Mouse (Mus musculus) brown adipose tissue, adult 24 weeks (tissue): ENCODE results near the gene Usp40. TPM values are rescaled to one million over a fixed set of nuclear protein-coding genes. Genes with fewer than 3 reads are reported as not detected.
A peak's percentile ranks its signal among the peaks of the same experiment; 100 is the strongest.

ENCODE experiments used
- H3K27ac ChIP-seq: fragments of 200-500 bp; replicated peaks from 2 replicates; pipeline ENCODE4 v1.5.1; 2012; ENCODE audit warnings: low read depth, mild to moderate bottlenecking, low read length
- H3K4me1 ChIP-seq: fragments of 200-500 bp; 2 replicates; pipeline ENCODE4 v1.6.1; 2012; ENCODE audit warnings: low read length, mixed read lengths; ENCODE audit not compliant: control insufficient read depth, insufficient read depth, insufficient read length
- H3K4me3 ChIP-seq: fragments of 200-500 bp; 2 replicates; pipeline ENCODE4 v1.5.1; 2012; ENCODE audit warnings: low read depth, mild to moderate bottlenecking, low read length, moderate library complexity; ENCODE audit not compliant: insufficient read depth
- polyA plus RNA-seq: library from polyadenylated mRNA; stranded (reverse); fragments of >200 nt; gene quantifications from 2 replicates; pipeline ENCODE4 v1.2.4, GENCODE M21; 2012; ENCODE audit not compliant: missing spikeins, insufficient read depth, insufficient read length

Usp40 gene
- polyA plus RNA-seq, 1 experiment: 16.1 TPM

DNA sequence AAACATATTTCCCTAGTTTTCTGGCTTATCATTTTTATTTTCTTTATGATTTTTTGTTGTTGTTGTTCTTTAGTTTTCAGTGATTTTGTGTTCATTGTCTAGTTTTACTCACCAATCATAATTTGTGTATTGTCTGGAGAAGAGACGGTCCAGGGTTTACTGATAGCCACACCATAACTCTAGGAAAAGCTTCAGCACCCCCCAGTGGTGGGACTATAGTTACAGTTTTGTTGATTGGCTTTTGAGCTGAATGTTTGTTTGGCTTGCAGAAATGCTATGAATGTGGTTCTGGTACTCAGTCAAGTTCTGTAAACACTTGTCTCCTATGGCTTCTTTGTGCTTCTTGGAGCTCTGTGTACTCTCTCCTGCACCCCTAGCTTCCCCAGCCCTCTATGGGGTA is 85.7 kb downstream of the Usp40 start:
- H3K4me1 ChIP-seq: no peaks in the 10 kb centered on the region
- no peak overlapping the region for H3K27ac ChIP-seq
- H3K4me3 ChIP-seq: no peak overlapping the region

DNA sequence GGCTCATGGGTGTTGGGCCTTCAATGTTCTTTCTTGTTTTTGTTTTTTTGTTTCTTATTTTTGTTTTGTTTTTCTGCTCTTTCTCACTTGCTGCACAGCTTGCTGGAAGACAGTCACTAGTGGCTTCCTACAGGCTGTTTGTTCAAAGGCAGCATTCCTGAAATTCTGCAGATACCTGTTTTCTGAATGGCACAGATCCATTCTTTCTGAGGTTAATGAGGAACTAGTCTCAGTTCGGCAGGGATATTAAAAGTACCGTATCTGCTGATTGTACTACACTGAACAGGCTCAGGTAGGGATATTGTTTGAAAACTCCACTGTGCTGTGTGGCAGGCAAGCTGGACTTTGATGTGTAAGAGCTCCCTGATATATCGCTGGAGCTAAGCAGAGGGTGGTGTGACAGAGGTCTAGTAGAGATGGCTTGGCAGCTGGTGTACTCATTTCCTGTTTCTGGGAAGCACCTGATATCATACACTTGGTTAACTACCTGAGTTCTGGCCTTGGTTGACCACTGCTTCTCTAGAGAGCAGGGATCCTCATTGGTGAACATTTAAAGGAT is 88.2 kb downstream of the Usp40 start:
- Histone ChIP-seq H3K27ac (no peak overlapping the region), H3K4me3 (no peak overlapping the region), H3K4me1 (no peaks in the 10 kb centered on the region)

DNA sequence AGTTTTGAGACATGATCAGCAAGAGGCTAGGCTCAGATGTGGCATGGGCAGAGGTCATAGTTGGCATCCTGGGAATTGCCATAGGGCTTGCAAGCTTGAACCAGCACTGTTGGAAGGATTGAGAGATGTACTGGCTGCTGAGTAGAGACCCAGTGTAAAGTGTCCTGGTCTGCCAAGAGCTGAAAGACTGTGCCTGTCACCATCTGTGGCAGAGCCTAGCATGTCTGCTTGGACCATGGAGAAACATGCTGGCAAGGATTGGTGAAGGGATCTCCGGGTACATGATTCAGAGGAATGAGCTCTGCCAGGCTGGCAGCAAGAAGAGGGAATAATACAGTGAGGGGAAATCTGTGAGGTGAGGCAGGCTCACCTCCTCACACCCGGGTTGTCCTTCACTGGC is 90.3 kb downstream of the Usp40 start:
- no peak overlapping the region for H3K27ac ChIP-seq

DNA sequence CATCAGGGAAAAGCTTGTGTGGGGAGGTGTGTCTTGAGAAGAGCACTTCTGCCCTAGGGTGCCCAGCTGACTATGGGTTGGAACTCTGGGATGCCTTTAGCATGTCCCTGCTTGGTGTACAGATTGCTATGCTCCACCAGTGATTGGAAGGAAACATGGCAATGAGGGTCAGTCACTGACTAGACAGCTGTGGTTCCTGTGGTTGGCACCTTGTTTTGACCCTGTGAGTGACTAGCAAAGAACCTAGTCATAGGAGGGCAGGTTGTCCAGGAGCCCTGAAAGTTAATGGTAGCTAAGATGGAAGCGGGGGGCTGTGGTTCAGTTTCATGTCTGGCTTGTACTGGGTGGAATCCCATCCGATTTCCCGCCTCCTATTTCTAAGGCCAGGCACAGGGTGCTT is 91.0 kb downstream of the Usp40 start:
- no peak overlapping the region for H3K4me3 ChIP-seq
- H3K4me1 ChIP-seq: no peaks in the 10 kb centered on the region
- H3K27ac ChIP-seq: no peak overlapping the region

More for the DNA sequence above, 90.3 kb downstream of the Usp40 start:
- Histone ChIP-seq H3K4me1 (no peaks in the 10 kb centered on the region), H3K4me3 (no peak overlapping the region)

DNA sequence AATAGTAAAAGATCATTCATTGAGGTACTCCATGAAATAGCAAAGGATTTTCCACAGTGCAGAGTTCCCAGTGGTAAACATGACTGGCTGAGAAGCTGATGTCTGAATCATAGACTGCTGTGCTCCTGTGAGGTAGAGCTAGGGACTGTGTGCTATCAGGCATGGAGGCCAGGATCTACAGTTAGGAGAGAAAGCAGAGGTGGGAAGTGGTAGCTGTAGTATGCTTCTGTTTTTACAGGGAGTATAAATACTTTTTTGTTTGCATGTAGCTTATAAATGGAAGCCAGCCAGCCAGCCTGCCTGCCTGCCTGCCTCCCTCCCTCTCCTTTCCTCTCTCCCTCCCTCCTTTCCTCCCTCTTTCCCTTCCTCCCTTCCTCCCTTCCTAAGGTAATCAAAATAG is 95.0 kb downstream of the Usp40 start:
- Histone ChIP-seq H3K4me3 (no peak overlapping the region), H3K27ac (no peak overlapping the region), H3K4me1 (peaks cover 8% of the 10 kb centered on the region)

DNA sequence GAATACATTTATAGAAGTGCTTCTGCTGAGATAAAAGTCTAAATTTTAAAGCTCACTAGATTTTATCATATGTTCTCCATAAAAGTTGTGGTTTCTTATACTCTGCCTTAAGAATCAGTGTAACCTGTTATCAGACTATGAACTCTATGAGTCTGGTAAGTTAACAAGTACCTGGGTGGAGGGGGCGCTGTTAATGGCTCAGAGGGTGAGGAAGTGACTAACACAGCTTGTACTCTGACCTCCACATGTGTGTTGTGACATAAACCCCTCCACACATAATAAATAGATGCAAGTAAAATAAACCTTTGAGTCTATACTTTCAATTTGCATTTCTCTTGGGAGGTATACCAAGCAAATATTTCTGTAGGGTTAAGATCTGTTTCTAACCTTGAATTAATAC is 97.9 kb downstream of the Usp40 start:
- Histone ChIP-seq H3K4me3 (no peak overlapping the region), H3K27ac (no peak overlapping the region), H3K4me1 (peaks cover 10% of the 10 kb centered on the region)

DNA sequence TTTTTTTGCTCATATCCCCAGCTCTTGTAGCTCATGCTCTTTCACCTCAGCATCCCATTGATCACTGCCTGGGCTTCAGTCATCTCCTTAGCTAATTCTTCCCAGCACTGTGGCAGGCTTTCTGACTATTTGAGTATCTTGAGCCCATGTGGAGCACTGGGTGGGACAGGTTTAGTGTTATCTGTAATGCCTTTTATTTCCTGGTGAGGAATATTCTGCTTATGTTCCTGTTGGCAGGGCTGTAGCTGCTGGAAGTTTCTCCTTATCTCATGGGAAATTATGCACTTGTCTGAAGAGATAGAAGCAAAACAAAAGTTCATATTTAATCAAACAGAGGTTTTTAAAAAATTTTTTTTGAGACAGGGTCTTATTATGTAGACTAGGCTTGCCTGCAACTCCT is 98.8 kb downstream of the Usp40 start:
- Histone ChIP-seq H3K4me3 (no peak overlapping the region), H3K27ac (no peak overlapping the region), H3K4me1 (peaks cover 10% of the 10 kb centered on the region)

DNA sequence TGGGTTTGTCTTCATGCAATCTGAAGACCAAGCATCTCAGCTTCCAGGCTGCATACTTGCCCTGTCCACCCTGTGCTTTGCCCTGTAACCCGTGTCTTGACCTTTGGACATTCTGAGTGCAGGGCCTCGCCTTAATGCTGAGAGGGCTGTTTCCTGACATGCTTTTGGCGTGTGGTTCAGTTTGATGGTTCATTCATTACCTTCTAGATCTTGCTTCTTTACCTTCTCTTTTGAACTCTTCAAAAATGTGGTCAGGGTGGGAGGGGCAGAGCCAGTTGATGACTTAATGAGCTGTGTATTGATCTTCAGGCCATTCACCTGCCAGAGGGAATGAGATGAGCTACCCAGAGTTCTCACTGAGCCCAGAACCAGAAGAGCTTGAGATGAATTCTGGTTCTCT is 99.6 kb downstream of the Usp40 start:
- H3K27ac ChIP-seq: no peak overlapping the region; the same call in 1 of the 2 replicates

DNA sequence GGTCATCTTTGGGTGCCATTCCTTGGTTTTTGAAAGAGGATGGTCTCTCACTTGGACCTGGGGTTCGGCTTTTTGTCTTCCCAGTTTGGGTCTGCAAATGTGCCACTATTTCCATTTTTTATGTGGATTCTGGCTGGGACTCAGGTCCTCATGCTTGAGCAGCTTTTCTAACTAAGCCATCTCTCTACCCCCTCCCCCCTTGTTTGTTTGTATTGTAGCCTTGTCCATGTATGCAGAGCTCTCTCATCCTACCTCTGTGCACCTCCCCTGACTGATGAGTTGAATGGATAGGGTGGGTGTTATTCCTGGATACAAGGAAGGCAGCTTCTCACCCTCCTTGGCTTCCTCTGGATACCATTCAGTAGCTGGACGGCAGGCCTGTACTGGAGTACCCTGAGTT is 100.3 kb downstream of the Usp40 start:
- no peak overlapping the region for H3K4me3 ChIP-seq
- peaks cover 10% of the 10 kb centered on the region for H3K4me1 ChIP-seq
- no peak overlapping the region for H3K27ac ChIP-seq

More for the DNA sequence above, 99.6 kb downstream of the Usp40 start:
- Histone ChIP-seq H3K4me1 (peaks cover 10% of the 10 kb centered on the region), H3K4me3 (no peak overlapping the region)

DNA sequence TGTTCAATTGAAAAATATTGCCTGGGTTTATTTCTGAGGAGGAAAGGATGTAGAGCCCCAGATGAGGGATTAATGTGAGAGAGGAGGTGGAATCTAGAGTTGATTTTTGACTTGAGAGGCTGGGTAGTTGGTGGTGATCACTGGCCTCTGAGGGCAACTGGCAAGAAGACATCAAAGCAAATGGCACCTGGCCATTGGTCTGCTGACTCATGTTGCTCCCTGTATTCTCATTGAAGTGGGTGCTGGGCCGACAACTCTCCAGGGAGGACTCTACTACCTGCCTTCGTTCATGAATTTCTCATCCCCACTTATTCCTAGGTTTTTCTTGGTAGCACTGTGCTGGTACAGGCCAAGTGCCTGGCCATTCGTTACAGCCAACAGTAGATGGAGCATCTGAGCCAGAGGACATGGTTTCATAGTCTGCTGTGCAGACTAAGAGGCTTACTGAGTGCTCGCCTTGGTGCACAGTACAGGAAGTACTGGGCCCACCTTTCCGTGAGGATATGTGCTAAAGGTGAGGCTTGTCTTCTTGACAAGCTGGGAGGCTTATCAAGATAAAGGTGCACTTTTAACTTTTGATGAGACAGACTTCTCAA is 101.9 kb downstream of the Usp40 start:
- Histone ChIP-seq H3K4me1 (peaks cover 10% of the 10 kb centered on the region), H3K27ac (no peak overlapping the region), H3K4me3 (no peak overlapping the region)

DNA sequence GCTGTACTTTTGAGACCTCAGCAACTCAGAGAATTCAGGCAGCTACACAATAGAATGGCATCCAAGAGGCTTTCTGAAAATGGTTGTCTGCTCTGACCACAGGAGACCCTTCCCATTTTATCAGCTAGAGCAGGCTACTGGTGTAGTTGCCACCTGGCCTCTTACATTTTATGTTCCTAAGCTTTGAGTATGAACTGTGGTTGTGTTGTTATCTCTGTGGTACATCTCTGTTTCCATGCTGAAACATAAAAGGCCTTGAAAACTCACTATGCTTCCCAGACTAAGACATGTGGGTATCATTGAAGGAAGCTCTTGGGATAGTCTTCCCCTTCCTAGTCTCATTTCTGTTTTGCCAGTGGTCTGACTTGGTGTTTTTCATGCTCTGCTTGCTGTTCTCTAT is 106.2 kb downstream of the Usp40 start:
- no peak overlapping the region for H3K4me3 ChIP-seq
- peaks cover 11% of the 10 kb centered on the region for H3K4me1 ChIP-seq
- no peak overlapping the region for H3K27ac ChIP-seq

DNA sequence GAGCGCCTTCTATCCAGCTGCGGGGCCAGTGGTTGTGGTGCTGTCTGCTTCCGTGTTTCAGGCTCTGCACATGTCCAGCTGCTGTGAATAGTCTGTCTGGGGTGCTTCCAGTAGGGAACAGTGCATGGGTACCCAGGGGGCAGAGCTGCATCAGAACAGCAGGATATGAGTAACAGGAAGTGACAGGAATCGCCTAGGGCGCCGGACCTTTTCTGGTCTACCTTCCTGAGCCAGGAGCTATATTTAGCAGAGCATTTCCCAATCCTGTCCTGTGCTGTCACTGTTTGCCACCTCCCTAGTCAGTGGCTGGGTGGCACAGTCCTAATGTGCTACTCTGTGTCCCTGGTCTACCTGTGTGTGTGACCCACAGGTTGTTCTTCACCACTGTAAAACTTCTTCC is 107.4 kb downstream of the Usp40 start:
- peaks cover 17% of the 10 kb centered on the region for H3K4me1 ChIP-seq
- no peak overlapping the region for H3K4me3 ChIP-seq
- peak overlapping the region; percentile 94 for H3K27ac ChIP-seq

DNA sequence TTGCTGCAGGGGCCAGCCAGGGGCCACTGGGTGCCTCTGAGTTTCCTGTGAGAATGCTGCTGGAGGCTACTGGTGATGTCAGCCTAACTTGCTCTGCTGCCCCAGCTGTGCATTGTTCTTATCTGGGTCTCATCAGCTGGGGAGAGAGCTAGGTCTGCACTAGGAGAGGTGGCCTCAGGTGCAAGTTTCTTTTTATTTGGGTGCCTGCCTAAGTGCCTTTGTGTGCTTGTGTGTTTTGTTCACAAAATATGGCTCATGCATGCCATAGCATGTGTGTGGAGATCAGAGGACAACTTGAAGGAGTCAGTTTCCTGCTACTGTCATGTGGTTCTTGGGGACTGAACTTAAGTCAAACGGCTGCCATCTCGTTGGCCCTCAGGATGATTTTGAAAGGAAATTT is 108.7 kb downstream of the Usp40 start:
- H3K27ac ChIP-seq: peak overlapping the region; percentile 42; the same call in 1 of the 2 replicates
- peaks cover 17% of the 10 kb centered on the region for H3K4me1 ChIP-seq
- H3K4me3 ChIP-seq: no peak overlapping the region

DNA sequence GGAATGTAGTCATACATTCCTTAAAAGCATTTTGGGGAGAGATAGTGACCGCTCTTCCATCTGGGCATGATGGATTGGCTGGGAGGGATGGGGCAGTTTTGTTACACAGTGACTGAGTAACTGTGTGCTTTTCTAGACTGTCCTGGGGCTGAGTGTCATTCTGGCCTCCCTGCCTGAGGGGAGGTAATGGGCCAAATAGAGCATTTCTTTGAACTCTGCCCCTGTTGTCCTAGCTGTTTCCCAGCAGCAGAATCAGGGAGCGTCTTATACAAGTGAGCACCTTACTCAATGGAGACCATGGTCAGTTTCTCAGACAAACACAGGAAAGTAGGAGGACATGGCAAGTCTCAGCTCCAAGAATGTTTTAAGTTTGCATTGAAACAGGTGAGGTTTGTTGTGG is 111.4 kb downstream of the Usp40 start:
- Histone ChIP-seq H3K4me3 (no peak overlapping the region), H3K27ac (0 out of 2 replicates have a peak overlapping the region, but pooled peaks have one; percentile 28), H3K4me1 (peaks cover 22% of the 10 kb centered on the region)
